Mouse (Mus musculus): ENCODE data around the gene Gm37240.

Gm37240 gene

DNA sequence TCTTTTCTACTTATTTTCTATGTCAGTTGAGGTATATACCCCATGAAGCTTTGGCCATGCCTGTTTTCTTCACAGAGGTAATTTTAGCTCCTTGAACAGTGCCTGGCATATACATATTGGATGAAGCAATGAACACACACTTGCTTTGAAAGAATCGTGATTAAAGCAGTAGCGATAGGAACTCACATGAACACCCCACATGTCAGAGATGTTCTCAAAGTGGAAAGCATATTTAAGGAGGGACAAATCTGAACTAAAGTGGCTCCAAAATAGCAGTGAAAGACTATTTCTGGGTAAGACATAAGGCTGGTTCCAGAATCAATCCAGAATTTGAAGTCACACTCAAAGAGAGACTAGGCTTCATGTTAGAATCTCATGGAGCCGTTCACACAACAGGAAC, 397.1 kb downstream of the Gm37240 start:
- no peak for DNase-seq (ENCODE audit: low spot score)

DNA sequence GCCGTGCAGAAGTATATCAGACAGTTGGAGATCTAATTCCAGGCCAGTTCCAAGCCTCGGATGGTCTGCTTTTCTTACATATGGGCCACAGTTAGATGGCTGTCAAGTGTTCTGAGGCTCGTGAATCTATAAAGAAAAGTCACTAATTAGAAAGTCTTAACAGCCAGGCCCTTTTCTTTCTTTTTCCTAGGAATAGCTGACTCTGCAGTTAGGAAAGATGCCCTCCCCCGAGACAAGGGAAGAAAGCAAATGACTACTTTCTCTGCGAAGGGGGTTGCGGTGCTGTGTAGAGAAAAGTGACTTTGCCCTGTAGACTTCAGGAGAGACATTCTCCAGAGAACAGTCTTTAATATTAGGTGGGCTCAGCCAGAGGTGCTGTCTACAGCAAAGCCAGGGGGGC, 399.9 kb downstream of the Gm37240 start:
- no peak for DNase-seq (ENCODE audit: low spot score)

DNA sequence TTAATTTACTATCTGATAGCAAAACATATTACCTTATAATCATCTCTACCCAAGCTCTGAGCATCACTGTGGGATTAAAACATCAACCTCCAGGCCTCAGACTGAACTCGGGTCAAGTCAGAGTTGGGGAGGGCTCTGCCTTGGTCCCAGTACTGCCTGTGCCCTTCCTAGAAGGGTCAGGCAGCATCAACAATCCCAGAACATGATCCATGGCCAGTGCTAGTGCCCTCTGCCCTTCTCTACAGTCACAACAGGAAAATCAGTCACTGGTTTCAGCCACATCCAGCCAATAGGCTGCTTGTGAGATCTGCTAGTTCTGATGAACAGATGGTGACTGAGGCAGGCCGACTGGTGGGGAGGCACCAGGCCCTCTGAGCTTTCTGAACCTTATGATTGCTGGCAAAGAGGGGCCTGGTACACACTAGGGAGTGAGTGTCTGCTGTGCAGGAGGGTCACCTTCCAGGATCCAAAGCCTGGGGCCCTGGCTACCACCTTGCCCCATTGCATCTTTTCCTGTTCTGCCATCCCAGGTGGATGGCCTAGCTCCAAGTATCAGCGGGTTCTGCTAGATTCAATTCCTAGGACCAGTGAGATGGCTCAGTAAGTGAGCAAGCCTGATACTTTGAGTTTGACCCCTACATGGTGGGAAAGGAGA, 401.7 kb downstream of the Gm37240 start:
- DNase-seq (ENCODE audit: low spot score): no peak

DNA sequence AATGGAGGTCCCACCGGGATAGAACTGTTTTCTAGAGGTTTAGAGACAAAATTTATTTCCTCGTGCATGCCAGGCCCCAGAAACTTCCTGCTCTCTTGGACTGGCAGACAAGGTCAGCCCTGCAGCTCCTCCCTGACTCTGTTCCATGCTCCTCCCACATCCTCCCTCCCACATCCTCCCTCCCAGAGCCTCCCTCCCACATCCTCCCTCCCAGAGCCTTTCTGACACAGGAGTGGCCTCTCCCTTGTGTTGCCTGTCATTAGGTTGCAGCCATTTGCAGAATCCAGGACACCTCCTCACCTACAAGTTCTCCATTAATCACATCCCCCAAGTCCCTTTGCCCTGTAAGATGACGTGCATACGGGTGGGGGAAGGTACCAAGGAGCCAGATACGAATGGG, 404.7 kb downstream of the Gm37240 start:
- peak; percentile 80 for DNase-seq (ENCODE audit: low spot score)

DNA sequence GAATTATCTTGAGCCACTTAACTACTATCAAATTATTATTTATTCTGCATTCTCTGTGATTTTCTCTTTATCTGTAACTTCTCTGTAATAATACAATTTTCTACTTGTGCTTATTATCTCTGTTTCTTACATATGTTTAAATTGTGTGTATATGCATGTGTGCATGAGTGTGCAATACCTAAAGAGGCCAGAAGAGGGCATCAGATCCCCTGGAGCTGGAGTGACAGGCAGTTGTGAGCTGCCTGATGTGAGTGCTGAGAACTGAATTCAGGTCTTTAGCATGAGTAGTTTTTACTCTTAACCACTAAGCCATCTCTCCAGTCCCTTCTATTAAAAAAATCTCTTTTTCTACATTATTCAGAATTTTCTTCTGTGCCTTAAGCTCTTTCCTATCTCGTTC, 406.7 kb downstream of the Gm37240 start:
- no peak for DNase-seq (ENCODE audit: low spot score)

DNA sequence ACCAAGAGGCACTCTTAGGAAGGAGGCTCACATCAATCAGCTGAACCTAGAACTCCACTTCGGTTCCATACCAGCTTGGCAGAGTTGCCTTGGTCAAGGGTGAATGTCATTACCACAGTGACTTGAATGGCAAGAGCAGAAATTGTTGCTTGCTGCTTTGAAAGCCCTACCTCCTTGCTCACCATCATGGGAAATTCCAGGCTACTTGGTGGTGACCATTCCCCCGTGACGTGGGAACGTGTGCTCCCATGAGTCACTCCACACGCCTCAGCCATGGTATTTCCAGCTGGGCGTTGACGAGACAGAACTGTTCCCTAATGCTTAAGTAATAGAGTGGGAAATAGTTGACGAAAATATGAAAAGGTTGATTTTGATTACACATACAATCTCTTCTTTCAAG, 408.6 kb downstream of the Gm37240 start:
- no peak for DNase-seq (ENCODE audit: low spot score)

DNA sequence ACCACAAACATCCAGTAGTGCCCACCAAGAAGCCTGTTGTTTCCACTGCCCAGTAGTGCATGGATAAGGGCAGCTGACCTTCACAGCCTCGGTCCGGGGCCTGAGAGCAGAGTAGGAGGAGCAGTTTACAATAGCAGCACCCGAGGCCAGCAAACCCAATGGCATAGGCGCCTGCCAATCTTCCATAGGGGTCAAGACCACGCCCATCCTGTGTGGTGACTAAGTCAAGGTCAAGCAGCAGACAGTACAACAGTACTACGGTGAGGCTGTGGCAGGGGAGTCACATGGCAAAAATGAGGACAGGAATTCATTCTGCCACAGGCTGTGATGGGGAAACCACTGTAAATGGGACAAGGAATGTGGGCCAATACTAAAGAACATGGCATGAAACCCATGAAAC, 417.6 kb downstream of the Gm37240 start:
- no peak for DNase-seq (ENCODE audit: low spot score)

DNA sequence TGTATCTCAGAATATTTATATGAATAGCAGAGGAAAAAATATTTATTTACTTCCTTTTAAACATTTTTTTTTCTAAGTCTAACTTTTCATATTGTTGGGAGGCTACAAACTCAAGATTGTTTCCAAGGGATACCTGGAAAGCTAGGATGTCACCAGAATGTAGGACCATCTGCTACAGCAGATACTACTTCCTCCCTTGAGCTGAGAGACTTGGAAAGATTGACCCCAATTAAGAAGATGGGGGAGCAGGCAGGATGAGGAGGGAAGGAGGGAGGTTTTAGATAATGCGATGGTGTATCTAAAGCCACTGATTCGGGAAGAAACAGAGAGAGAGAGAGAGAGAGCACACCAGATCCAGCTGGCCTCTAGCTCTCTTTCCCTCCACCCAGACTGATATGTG, 418.3 kb downstream of the Gm37240 start:
- DNase-seq (ENCODE audit: low spot score): no peak

DNA sequence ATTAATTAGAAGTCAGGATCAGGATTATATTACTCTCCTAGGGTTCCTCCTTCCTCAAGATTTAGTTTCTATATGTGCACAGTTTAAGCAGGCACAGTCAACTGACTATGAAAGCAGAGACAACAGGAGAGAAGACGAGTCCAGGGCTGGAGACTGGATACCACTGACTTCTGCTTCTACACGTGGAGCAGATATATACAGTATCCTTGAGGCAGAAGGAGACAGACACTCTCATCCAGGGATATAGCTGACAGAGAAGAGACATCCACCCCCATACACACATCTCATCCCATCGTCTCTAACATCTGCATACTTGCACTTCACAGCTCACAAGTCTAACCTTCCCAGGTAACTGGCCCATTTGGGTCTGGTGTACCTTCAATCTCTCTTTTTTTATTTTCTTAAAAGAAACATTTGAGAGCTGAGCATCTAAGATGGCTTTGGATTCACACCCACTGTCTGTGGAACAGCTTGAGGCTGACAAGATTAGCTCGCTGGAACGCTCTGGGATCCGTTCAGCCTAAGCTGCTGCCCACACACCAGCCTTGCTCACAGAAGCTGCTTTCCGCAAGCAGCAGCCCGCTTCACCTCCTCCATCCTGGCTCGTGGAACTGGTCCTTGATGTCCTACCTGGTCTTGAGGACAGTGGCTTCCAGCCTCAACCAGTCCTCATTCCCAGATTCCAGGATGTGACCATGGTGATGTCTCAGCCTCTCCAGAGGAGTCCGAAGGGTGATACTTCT, 421.9 kb downstream of the Gm37240 start:
- no peak for DNase-seq (ENCODE audit: low spot score)

DNA sequence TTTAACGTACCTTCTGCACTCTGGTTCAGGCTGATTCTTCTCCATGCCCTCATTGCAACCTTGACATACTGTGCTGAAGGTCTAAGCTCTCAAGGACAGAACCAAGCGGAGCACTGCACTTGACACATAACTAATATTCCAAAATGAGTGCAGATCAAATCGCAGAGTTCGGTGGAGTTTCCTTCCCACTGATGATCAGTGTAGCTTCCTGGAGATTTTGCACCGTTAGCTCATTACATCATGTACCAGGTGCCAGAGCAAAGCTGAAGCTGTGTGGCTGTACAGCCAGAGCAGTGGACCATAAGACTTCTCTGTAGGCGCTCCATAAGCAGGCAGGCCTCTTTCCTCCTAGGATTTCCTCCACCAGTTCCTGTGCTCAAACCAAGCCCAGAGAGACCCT, 427.3 kb downstream of the Gm37240 start:
- no peak for DNase-seq (ENCODE audit: low spot score)

DNA sequence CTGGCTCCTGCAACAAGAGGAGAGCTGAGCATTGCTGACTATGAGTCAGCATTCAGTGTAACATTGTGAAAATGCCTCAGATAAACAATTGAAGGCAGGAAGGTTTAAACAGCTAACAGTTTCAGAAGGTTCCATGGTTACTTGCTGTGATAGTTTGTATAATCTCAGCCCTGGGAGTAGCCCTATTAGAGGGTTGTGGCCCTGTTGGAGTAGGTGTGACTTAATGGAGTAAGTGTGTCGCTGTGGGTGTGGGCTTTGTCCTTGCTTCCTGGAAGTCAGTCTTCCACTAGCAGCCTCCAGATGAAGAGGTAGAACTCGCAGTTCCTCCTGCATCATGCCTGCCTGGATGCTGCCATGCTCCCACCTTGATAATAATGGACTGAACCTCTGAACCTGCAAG, 430.3 kb downstream of the Gm37240 start:
- no peak for DNase-seq (ENCODE audit: low spot score)

DNA sequence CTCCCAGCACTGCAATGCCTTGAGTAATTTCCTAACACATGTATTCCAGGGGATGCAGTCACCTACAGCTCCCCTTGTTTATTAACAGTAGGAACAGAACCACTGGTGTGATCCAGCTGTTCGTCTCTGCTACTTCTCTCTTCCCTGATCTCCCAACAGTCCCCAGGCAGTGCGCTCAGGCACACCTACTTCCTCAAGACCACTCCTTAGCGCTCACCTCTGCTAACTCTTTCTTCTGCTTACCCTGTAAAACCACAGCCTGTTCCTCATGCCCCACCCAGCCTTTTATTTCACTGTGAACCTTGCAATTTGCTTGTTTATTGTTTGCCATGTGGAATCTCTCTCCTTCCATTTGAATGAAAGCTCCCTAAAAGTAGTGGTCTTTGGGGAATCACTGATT, 431.9 kb downstream of the Gm37240 start:
- no peak for DNase-seq (ENCODE audit: low spot score)

DNA sequence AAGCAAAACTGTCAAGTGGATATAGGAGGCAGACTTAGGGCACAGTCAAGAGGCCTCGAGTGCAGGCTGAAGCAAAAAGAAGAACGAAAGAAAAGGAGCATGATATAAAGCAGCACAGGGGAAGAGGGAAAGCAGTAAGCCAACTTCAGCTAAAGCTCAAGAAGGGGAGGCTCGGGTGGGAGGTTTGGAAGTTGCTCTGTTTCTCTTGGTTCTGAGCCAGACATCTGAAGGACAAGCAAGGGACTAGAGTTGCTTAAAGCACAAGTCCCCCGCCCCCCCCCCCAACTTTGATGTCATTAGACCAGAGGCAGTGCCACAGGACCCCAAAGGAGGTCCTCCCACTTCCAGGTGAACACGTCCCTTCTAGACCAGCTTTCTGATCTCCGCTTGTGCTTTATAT, 433.3 kb downstream of the Gm37240 start:
- no peak for DNase-seq (ENCODE audit: low spot score)

DNA sequence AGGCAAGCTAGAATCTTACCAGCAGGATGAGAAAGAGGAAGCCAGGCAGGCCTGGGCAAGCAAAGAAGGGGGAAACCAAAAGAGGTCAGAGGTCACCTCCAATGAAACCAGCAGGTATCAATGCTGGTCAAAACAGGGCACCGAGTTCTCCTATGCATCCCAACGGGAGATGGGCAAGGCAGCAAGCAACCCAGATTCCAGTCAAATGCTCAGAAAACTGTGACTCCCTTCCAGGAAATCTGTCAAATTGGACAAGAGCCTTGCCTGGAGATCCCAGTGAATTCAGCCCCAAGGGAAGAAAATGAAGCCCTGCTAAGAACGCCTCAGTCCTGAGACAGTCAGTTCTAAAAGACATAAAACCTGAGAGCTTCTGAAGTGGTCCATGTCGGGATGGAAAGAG, 437.9 kb downstream of the Gm37240 start:
- no peak for DNase-seq (ENCODE audit: low spot score)

DNA sequence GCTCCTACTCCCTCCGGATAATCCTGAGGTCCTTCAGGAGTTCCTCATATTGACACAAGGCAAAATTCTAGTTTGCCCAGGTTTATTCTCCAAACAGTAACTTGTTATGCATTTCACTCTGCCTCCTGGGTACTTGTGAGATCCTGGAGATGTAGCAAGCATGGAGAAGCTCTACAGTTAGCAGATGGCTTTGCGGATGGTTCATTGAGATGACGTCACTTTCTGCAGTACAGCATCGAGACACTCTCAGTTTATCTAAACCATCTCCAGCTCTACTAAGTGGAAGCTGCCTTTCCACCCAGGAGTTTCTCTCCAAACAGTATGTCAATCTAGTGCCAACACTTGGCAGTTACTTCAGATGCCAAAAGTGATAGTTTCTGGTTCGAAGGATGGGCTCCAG, 444.5 kb downstream of the Gm37240 start:
- DNase-seq (ENCODE audit: low spot score): no peak

DNA sequence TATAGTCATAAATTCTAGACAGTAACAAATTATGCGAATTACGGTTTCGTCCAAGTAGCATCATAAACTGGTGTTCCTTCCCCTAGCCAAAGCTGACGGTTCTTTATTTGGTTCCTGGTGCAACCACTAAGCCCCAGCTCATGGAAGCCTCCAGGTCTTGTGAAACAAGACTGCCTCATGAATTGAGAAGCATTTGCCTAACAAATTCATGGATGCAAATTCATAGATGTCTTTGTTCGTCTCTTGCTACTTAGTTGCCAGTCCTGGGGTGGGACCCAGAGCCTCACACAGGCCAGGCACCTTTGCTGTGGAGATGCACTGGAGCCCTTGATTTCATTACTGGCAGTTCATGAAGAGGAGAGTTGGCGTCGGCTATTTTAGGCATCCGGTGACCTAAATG, 445.1 kb downstream of the Gm37240 start:
- DNase-seq (ENCODE audit: low spot score): no peak

DNA sequence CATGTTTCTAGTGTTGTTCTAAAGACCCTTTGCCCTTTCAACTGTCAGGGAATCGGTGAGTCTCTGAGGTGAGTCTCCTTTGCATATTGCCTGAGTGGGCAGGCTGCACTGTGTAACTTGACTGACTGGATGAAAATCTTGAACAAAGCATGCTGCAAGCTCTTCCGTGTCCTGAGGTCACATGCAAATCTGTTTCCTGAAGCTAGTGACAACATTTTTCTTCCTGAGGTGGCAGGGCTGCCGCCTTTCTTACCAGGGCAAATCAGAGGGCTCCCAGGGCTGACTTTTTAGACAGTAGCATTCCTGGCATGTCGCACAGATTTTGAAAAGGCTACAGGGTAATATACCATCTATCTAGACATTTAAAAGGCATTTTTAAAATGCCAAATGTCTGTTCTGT, 451.9 kb downstream of the Gm37240 start:
- no peak for DNase-seq (ENCODE audit: low spot score)

DNA sequence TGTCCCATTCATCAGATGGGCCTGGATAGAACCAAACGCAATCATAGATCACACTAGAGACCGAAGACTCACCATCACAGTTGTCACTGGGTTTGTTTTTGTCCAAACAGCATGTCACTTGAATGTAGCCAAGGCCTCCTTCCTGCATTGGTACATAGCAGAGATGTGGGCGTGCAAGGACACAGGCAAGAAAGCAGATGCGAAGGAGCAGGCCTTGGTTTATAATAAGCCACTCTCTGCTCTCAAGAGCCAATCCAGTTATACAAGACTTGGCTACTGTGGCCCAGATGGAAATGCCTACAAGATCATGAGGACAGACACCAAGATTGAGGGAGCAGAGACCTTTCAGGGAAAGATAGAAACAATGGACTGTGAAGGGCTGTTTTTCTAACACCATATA, 456.1 kb downstream of the Gm37240 start:
- no peak for DNase-seq (ENCODE audit: low spot score)

DNA sequence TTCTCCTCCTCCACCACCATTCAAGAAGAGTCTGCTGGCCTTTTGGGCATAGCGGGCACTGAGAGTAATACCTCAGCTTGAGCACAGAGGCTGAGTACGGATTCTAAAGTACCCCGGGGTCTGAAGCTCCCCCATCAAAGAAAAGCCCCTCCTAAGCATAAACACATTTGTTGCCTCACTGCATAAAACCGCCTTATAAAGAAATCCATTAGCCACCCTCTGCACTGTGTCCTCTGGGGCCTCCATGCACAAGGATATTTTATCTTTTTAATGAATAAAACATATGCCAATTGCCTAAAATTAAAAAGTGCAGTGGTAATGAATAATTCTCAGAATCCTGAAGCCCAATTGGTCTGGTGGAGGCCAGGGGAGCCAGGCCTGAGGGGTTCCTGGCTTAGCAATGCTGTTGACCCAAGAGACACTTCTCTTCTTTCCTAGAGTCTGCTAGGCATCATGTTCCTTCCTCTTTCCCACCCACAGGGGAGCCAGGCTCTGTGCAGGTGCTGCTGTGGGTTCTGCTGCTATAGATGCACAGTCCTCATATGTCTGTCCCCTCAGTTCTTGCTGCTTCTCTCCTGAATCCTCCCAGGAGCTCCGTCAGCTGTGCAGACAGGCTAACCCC, 463.8 kb downstream of the Gm37240 start:
- DNase-seq (ENCODE audit: low spot score): no peak

DNA sequence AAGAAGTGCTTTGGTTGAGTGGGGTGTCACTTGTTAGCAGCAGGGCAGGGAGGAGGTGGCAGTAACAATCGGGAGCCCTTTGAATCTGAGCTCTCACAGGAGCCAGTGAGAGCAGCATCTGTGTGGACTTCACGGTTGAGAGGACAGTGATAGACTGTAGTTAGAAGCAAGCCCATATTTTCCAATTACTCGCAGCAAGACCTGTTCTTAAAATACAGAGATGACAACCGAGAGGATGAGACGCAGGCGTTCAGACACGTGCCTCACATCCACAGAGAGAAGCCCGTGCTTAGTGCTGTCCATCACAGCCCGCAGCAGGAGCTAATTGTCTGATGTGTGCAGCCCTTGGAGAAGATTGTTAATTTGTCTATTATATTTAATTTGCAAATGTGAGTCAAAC, 465.9 kb downstream of the Gm37240 start:
- no peak for DNase-seq (ENCODE audit: low spot score)

DNA sequence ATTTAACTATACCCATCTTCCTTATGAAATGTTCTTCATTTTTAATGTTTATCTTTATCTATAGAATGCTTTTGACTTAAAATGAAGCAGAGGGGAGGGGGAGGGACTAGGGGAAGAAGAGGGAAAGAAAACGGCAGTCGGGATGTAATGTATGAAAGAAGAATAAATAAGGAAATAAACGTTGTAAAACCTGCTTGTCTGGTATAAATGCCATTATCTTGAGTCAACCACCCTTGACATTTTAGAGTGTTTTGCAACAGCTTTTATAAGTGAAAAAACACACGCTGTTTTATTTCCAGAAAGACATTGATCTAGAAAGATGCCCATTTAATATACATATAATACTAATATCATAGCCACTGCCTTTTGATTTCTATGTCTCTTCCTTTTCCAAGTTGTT, 469.7 kb downstream of the Gm37240 start:
- no peak for DNase-seq (ENCODE audit: low spot score)

DNA sequence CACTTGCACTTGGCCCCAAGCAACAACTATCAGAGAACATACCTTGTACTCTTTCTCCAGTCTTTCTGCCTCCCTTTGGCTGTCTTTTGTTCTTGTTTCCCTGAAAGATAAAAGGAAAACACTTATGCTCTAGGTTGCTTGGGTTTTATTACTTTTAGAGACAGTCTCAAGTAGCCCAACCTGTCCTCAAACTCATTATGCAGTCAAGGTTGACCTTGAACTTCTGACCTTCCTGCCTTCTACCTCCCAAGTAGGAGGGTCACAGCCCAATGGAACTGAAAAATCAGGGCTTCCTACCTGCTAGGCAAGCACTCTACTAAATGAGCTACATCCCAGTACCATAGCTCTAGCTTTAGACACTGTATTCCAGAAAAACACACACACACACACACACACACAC, 488.5 kb downstream of the Gm37240 start:
- no peak for DNase-seq (ENCODE audit: low spot score)

DNA sequence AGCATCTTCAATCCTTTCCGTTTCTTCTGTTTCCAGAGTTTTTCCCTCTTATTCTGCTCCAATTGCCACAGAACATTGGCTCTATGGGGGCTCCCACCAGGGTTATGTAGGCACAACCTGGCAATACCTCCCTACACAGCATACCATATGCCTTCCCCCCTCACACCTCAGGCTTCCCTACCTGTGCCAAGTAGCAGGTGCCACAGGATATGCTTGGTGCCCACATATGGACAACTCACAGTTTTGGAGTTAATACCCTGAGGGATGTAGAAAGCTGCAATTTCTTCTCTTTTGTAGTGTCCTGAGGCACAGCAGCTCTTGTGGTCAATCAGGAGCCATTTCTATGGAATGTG, 488.9 kb downstream of the Gm37240 start:
- DNase-seq (ENCODE audit: low spot score): no peak

Measured in testis, postnatal 10 days (tissue).